Mouse (Mus musculus): ENCODE results near the gene Miga2. TPM values are rescaled to one million over a fixed set of nuclear protein-coding genes. Genes with fewer than 3 reads are reported as not detected.

Gene Miga2
- 10 to 100 TPM; 11.5 to 12.3 TPM for polyA plus RNA-seq (2017; shearing (Covaris generic))

DNA sequence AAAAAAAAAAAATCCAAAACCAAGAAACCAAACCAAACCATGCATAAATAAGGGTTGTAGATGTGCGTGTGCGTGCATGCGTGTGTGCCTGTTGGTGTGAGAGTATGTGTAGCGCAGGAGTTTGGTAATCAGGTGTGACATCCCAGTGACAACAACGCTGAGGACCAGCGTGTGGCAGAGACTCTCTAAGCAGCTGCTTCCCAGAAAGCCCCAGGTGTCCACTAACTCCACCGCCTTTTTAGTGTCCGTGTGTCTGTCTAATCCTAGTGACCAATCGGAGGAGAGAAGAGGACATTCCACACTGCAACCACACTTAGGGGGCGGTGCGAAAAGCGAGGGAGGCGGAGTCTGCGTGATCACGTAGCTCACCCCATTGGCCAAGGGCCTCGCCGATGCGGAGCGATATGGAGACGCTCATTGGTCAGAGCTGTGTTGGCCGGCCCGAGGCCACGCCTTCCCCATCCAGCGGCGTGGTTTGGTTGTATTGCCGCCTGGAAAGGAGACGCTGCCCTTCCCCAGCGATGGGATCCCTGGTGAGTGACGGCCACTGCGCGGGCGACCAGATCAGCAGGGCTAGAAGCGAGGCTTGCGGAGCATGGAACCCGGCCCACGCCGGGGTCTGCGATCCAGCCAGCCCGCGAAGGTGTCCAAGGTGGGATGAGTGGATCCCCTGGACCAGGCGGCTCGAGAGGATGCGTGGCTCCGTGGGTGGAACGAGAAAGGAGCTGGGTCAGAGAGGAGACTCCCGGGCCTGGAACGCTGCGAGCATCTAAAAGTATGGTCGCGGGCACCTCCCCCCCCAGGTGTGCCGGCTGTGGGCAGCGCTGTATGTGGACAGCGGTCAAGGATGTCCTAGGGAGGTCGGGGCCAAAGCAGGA lies at the start of gene Miga2:
Gene Miga2 (plus strand): TSS at position 461 of the 878 bp plus-strand sequence.

GRCm38 (mm10) chr2:30358533-30359531 lies 5.2 kb upstream of the Miga2 start, which contains the start of gene Sh3glb2:
Gene Sh3glb2 (minus strand): TSS chr2:30359337.

DNA sequence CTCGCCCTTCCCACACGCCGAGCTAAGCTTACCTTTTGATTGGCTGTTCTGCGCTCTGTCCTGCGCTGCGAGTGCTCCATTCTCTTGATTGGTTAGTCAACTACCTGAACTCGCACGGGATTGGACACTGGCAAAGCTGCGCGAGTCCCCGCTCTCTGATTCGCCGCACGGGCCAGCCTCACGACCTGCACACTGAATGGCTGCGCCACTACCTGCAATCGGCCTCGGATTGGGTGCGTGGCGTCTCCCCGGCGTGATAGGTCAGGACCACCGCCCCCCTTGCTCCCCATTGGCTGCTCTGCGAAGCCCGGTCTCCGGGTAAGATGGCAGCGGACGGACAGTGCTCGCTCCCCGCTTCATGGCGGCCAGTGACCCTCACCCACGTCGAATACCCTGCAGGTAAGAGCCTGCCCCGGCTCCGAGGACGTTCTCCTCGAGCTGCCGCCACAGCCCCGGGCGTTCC lies 28.1 kb downstream of the Miga2 start, which contains the start of gene Dolpp1:
Gene Dolpp1 (plus strand): TSS at position 141 of the 463 bp plus-strand sequence.

GRCm38 (mm10) chr2:30415157-30415935 lies 51.3 kb downstream of the Miga2 start, which contains the start of gene Crat:
Gene Crat (minus strand): TSS chr2:30415813.

GRCm38 (mm10) chr2:30415936-30416648 lies 52.1 kb downstream of the Miga2 start, which contains the start of gene Ptpa:
Gene Ptpa (plus strand): TSS chr2:30416039.

Other genes starting within 250 kb of the Miga2 start
- gene Zer1, start 239.6 kb upstream of the Miga2 start, polyA plus RNA-seq (2017; shearing (Covaris generic)): 10 to 100 TPM; 56.8 to 63.1 TPM
- 1 to 10 TPM; 8.0 to 8.5 TPM for gene Tbc1d13, start 230.5 kb upstream of the Miga2 start, polyA plus RNA-seq (2017; shearing (Covaris generic))
- 10 to 100 TPM; 21.3 to 22.8 TPM for gene Endog, start 192.7 kb upstream of the Miga2 start, polyA plus RNA-seq (2017; shearing (Covaris generic))
- 10 to 100 TPM; 45.4 to 58.7 TPM for gene Spout1, start 185.8 kb upstream of the Miga2 start, polyA plus RNA-seq (2017; shearing (Covaris generic))
- 10 to 100 TPM; 11.3 to 15.4 TPM for gene Kyat1, start 158.4 kb upstream of the Miga2 start, polyA plus RNA-seq (2017; shearing (Covaris generic))
- gene Lrrc8a, start 126.5 kb upstream of the Miga2 start, polyA plus RNA-seq (2017; shearing (Covaris generic)): 1 to 10 TPM; 6.3 to 8.7 TPM
- 1 to 10 TPM; 4.0 to 5.9 TPM for gene Gm28035, start 123.7 kb upstream of the Miga2 start, polyA plus RNA-seq (2017; shearing (Covaris generic))
- 1 to 10 TPM; 4.3 to 5.8 TPM for gene Phyhd1, start 98.0 kb upstream of the Miga2 start, polyA plus RNA-seq (2017; shearing (Covaris generic))
- gene Gm28038, start 83.2 kb upstream of the Miga2 start, polyA plus RNA-seq (2017; shearing (Covaris generic)): not detected
- 10 to 100 TPM; 14.8 to 16.7 TPM for gene Dolk, start 77.9 kb upstream of the Miga2 start, polyA plus RNA-seq (2017; shearing (Covaris generic))
- gene Nup188, start 77.8 kb upstream of the Miga2 start, polyA plus RNA-seq (2017; shearing (Covaris generic)): 10 to 100 TPM; 15.6 to 19.4 TPM
- gene Sh3glb2, start 4.9 kb upstream of the Miga2 start, polyA plus RNA-seq (2017; shearing (Covaris generic)): 100 to 1,000 TPM; 134 to 153 TPM
- gene Dolpp1, start 28.0 kb downstream of the Miga2 start, polyA plus RNA-seq (2017; shearing (Covaris generic)): 10 to 100 TPM; 28.2 to 49.9 TPM
- gene Crat, start 51.6 kb downstream of the Miga2 start, polyA plus RNA-seq (2017; shearing (Covaris generic)): 10 to 100 TPM in 1 of 2 experiments, 1 to 10 TPM in 1; 6.1 to 10.7 TPM
- 100 to 1,000 TPM in 1 of 2 experiments, 10 to 100 TPM in 1; 96.0 to 101 TPM for gene Ptpa, start 51.8 kb downstream of the Miga2 start, polyA plus RNA-seq (2017; shearing (Covaris generic))
- gene Ier5l, start 110.0 kb downstream of the Miga2 start, polyA plus RNA-seq (2017; shearing (Covaris generic)): 1 to 10 TPM in 1 of 2 experiments, under 1 TPM in 1; 0.61 to 6.9 TPM
- gene Cstad, start 230.8 kb downstream of the Miga2 start, polyA plus RNA-seq (2017; shearing (Covaris generic)): 1 to 10 TPM; 2.3 to 3.5 TPM